9 mouse cellular contexts compared by ENCODE assay signal in genomic region chr11:6436442-6436841, GRCm38 (mm10). TPM values are rescaled to one million over a fixed set of nuclear protein-coding genes. Genes with fewer than 3 reads are reported as not detected.
DNase-seq lines count a peak whose midpoint lies in the region; ATAC-seq and TF ChIP-seq lines count a peak whose summit lies in the region.
"Had no signal": no experiment of that assay in that cellular context is flagged by ENCODE, and none has a peak within 500 bp of the region (broad histone marks: within the 10 kb centered on the region; RNA-seq: fewer than 3 reads in every experiment).

No protein-coding gene starts in this region.

- no peak overlapping the region for H3K4me3 ChIP-seq in embryonic fibroblast, embryonic 13.5 days (ENCODE audit: insufficient read depth, low read length)
- H3K4me3 ChIP-seq in midbrain, embryonic 13.5 days (replicated peaks): no peak overlapping the region
- H3K4me3 ChIP-seq in thymus, adult 2 months (ENCODE audit: control insufficient read depth, insufficient read depth, low read length): no peak overlapping the region
- H3K4me3 ChIP-seq: stomach, embryonic 15.5 days had no signal

- no peak for DNase-seq in frontal cortex, postnatal 25 days (ENCODE audit: low spot score in 2 of 2)
- peak; percentile 34 for DNase-seq in urinary bladder, postnatal 25 days (ENCODE audit: low spot score)
- DNase-seq in urinary bladder, postnatal 10 days (ENCODE audit: low spot score): no peak
- peak; percentile 67 to 77 for DNase-seq in kidney, postnatal 25 days
- peak; percentile 68 for DNase-seq in thymus, adult 2 months

- 65% methylated on average over 8 of the region's 8 CpGs for WGBS in midbrain, embryonic 13.5 days
- 82% methylated on average over 8 of the region's 8 CpGs for WGBS in thymus, adult 2 months

- no peak for TF ChIP-seq POLR2A in embryonic fibroblast, embryonic 13.5 days (IDR thresholded peaks at IDR 0.05; ENCODE audit: low read depth, low read length)
- TF ChIP-seq POLR2A in thymus, adult 2 months (IDR thresholded peaks at IDR 0.05; ENCODE audit: control insufficient read depth, extremely low read depth, insufficient read depth, low read length, poor library complexity): no peak

- no peak overlapping the region for H3K9ac ChIP-seq in midbrain, embryonic 13.5 days (replicated peaks)
- H3K9ac ChIP-seq: stomach, embryonic 15.5 days had no signal

- peak; percentile 81; the same call in 1 of the 2 replicates for TF ChIP-seq CTCF in embryonic fibroblast, embryonic 13.5 days (IDR thresholded peaks at IDR 0.05; ENCODE audit: borderline replicate concordance, insufficient read depth, low read length)
- peak; percentile 69; the same call in 1 of the 2 replicates for TF ChIP-seq CTCF in thymus, adult 2 months (IDR thresholded peaks at IDR 0.05; ENCODE audit: borderline replicate concordance, control insufficient read depth, extremely low read depth, insufficient read depth, low read length, poor library complexity)

- no peak overlapping the region for H3K4me2 ChIP-seq in midbrain, embryonic 13.5 days (replicated peaks)
- H3K4me2 ChIP-seq: stomach, embryonic 15.5 days had no signal

- H3K4me1 ChIP-seq in embryonic fibroblast, embryonic 13.5 days (ENCODE audit: control insufficient read depth, insufficient read depth, low read length): no peaks in the 10 kb centered on the region
- H3K4me1 ChIP-seq in midbrain, embryonic 13.5 days (replicated peaks): no peaks in the 10 kb centered on the region
- H3K4me1 ChIP-seq in thymus, adult 2 months (replicated peaks; ENCODE audit: control insufficient read depth, insufficient read depth, low read length): no peaks in the 10 kb centered on the region
- H3K4me1 ChIP-seq: stomach, embryonic 15.5 days had no signal

- H3K27ac ChIP-seq in embryonic fibroblast, embryonic 13.5 days (ENCODE audit: insufficient read depth, low read length): no peak overlapping the region
- no peak overlapping the region for H3K27ac ChIP-seq in midbrain, embryonic 13.5 days
- no peak overlapping the region for H3K27ac ChIP-seq in thymus, adult 2 months (ENCODE audit: control insufficient read depth, insufficient read depth, low read length)
- H3K27ac ChIP-seq: stomach, embryonic 15.5 days had no signal

- peaks cover 73% of the 10 kb centered on the region for H3K36me3 ChIP-seq in midbrain, embryonic 13.5 days
- H3K36me3 ChIP-seq in thymus, adult 2 months (ENCODE audit: control insufficient read depth, insufficient read depth, low read length): peaks cover 69% of the 10 kb centered on the region

- H3K9me3 ChIP-seq in midbrain, embryonic 13.5 days: no peaks in the 10 kb centered on the region
- H3K9me3 ChIP-seq: stomach, embryonic 15.5 days had no signal

- H3K27me3 ChIP-seq in midbrain, embryonic 13.5 days: no peaks in the 10 kb centered on the region
- H3K27me3 ChIP-seq in thymus, adult 2 months (ENCODE audit: control insufficient read depth, insufficient read depth, low read length): no peaks in the 10 kb centered on the region
- H3K27me3 ChIP-seq: stomach, embryonic 15.5 days had no signal

- peak; percentile 73 for ATAC-seq in frontal cortex, adult (ENCODE audit: low TSS enrichment)
- 0 out of 2 replicates have a peak, but pooled peaks have one; percentile 55 for ATAC-seq in midbrain, embryonic 13.5 days

RNA-seq across cellular contexts. Expression of gene H2afv, which starts 7.8 kb away (rescaled TPM):
- 55.9 and 74.5 TPM in 2 replicates for polyA plus RNA-seq in embryonic fibroblast, embryonic 13.5 days (2011; ENCODE audit: insufficient read length, low read depth, missing spikeins)
- 605 and 617 TPM in 2 replicates for polyA plus RNA-seq in midbrain, embryonic 13.5 days (2015; fragmentation: Nextera tagmentation; extraction: Ambion mirVana)
- 163 and 178 TPM in 2 replicates for polyA plus RNA-seq in thymus, adult 2 months (2012; rRNA removed)

RNA-seq across cellular contexts. Expression of gene Ppia, which starts 21.2 kb away (rescaled TPM):
- polyA plus RNA-seq in embryonic fibroblast, embryonic 13.5 days (2011; ENCODE audit: insufficient read length, low read depth, missing spikeins): 2,412 and 2,425 TPM in 2 replicates
- polyA plus RNA-seq in midbrain, embryonic 13.5 days (2015; fragmentation: Nextera tagmentation; extraction: Ambion mirVana): 3,782 and 3,914 TPM in 2 replicates
- 1,363 and 1,486 TPM in 2 replicates for polyA plus RNA-seq in thymus, adult 2 months (2012; rRNA removed)

RNA-seq across cellular contexts. Expression of gene Purb, which starts 39.3 kb away (rescaled TPM):
- 38.7 and 43.2 TPM in 2 replicates for polyA plus RNA-seq in embryonic fibroblast, embryonic 13.5 days (2011; ENCODE audit: insufficient read length, low read depth, missing spikeins)
- polyA plus RNA-seq in midbrain, embryonic 13.5 days (2015; fragmentation: Nextera tagmentation; extraction: Ambion mirVana): 12.7 and 13.9 TPM in 2 replicates
- polyA plus RNA-seq in thymus, adult 2 months (2012; rRNA removed): 12.7 and 17.8 TPM in 2 replicates

RNA-seq across cellular contexts. Expression of gene Zmiz2, which starts 47.6 kb away (rescaled TPM):
- 18.5 and 22.0 TPM in 2 replicates for polyA plus RNA-seq in embryonic fibroblast, embryonic 13.5 days (2011; ENCODE audit: insufficient read length, low read depth, missing spikeins)
- polyA plus RNA-seq in midbrain, embryonic 13.5 days (2015; fragmentation: Nextera tagmentation; extraction: Ambion mirVana): 32.9 and 33.6 TPM in 2 replicates
- 137 and 187 TPM in 2 replicates for polyA plus RNA-seq in thymus, adult 2 months (2012; rRNA removed)

Comparison
In these comparisons a context has a peak if more than half of its experiments do, and no peak if none do; other contexts are left out.
1. DNase-seq: peak in urinary bladder, postnatal 25 days (single experiment), kidney, postnatal 25 days (2 of 2) and thymus, adult 2 months (single experiment); none in frontal cortex, postnatal 25 days (0 of 2) and urinary bladder, postnatal 10 days (single experiment).